In genomic region chr2:165597536-165597935, GRCm38 (mm10) we compare ENCODE assay signal across 15 mouse cellular contexts. TPM values are rescaled to one million over a fixed set of nuclear protein-coding genes. Genes with fewer than 3 reads are reported as not detected.
DNase-seq lines count a peak whose midpoint lies in the region; ATAC-seq and TF ChIP-seq lines count a peak whose summit lies in the region.
"Had no signal": no experiment of that assay in that cellular context is flagged by ENCODE, and none has a peak within 500 bp of the region (broad histone marks: within the 10 kb centered on the region; RNA-seq: fewer than 3 reads in every experiment).

No protein-coding gene starts in this region.

- H3K4me3 ChIP-seq in lung, adult 2 months (replicated peaks; ENCODE audit: extremely low read depth, low read depth, low read length): no peak overlapping the region
- H3K4me3 ChIP-seq in embryonic facial prominence, embryonic 12.5 days: 0 out of 2 replicates have a peak overlapping the region, but pooled peaks have one; percentile 3
- no peak overlapping the region for H3K4me3 ChIP-seq in limb, embryonic 10.5 days
- no peak overlapping the region for H3K4me3 ChIP-seq in neural tube, embryonic 14.5 days (ENCODE audit: low read depth, low read length)
- H3K4me3 ChIP-seq: forebrain, embryonic 13.5 days had no signal

- H3K9ac ChIP-seq in embryonic facial prominence, embryonic 12.5 days: no peak overlapping the region
- H3K9ac ChIP-seq in neural tube, embryonic 14.5 days (replicated peaks; ENCODE audit: low read depth, low read length): no peak overlapping the region
- H3K9ac ChIP-seq: forebrain, embryonic 13.5 days; lung, embryonic 14.5 days had no signal

- peak overlapping the region; percentile 43 for H3K27ac ChIP-seq in embryonic facial prominence, embryonic 12.5 days
- H3K27ac ChIP-seq in limb, embryonic 10.5 days: peak overlapping the region; percentile 12; the same call in 1 of the 2 replicates
- H3K27ac ChIP-seq in neural tube, embryonic 14.5 days (ENCODE audit: low read depth, low read length): no peak overlapping the region
- H3K27ac ChIP-seq: forebrain, embryonic 13.5 days had no signal

- no peaks in the 10 kb centered on the region for H3K9me3 ChIP-seq in embryonic facial prominence, embryonic 12.5 days
- H3K9me3 ChIP-seq in limb, embryonic 10.5 days (replicated peaks): 0 out of 2 replicates have a peak, but pooled peaks cover 2% of the 10 kb centered on the region
- H3K9me3 ChIP-seq in neural tube, embryonic 14.5 days (ENCODE audit: control insufficient read depth, low read length): no peaks in the 10 kb centered on the region
- H3K9me3 ChIP-seq: forebrain, embryonic 13.5 days had no signal

- H3K36me3 ChIP-seq in embryonic facial prominence, embryonic 12.5 days: no peaks in the 10 kb centered on the region
- no peaks in the 10 kb centered on the region for H3K36me3 ChIP-seq in limb, embryonic 10.5 days
- no peaks in the 10 kb centered on the region for H3K36me3 ChIP-seq in neural tube, embryonic 14.5 days (ENCODE audit: control insufficient read depth, insufficient read depth, low read length)

- WGBS in lung, adult 2 months: 78% methylated on average over 6 of the region's 6 CpGs
- WGBS in embryonic facial prominence, embryonic 12.5 days: 43% methylated on average over 6 of the region's 6 CpGs
- WGBS in limb, embryonic 10.5 days: 19% methylated on average over 6 of the region's 6 CpGs
- 15% methylated on average over 6 of the region's 6 CpGs for WGBS in neural tube, embryonic 14.5 days

- TF ChIP-seq CTCF in lung, adult 2 months (IDR thresholded peaks at IDR 0.05; ENCODE audit: insufficient read depth, low read length): no peak

- TF ChIP-seq POLR2A in lung, adult 2 months (IDR thresholded peaks at IDR 0.05; ENCODE audit: borderline replicate concordance, extremely low read depth, low read depth, low read length): no peak

- peaks cover 2% of the 10 kb centered on the region; the same call in 1 of the 2 replicates for H3K4me1 ChIP-seq in lung, adult 2 months (ENCODE audit: control insufficient read depth, insufficient read depth, low read length)
- H3K4me1 ChIP-seq in embryonic facial prominence, embryonic 12.5 days: peaks cover 48% of the 10 kb centered on the region
- H3K4me1 ChIP-seq in limb, embryonic 10.5 days: peaks cover 70% of the 10 kb centered on the region
- H3K4me1 ChIP-seq in neural tube, embryonic 14.5 days (ENCODE audit: control insufficient read depth, insufficient read depth, low read length): peaks cover 7% of the 10 kb centered on the region

- H3K4me2 ChIP-seq in embryonic facial prominence, embryonic 12.5 days (replicated peaks): peak overlapping the region; percentile 95
- no peak overlapping the region; the same call in 1 of the 2 replicates for H3K4me2 ChIP-seq in neural tube, embryonic 14.5 days (ENCODE audit: low read depth, low read length)
- H3K4me2 ChIP-seq: forebrain, embryonic 13.5 days; heart, embryonic 11.5 days; lung, embryonic 14.5 days had no signal

- ATAC-seq in embryonic facial prominence, embryonic 12.5 days (ENCODE audit: insufficient number of reproducible peaks, insufficient read depth, low FRiP score, low TSS enrichment): no peak
- peak; percentile 44; the same call in 1 of the 2 replicates for ATAC-seq in neural tube, embryonic 14.5 days (ENCODE audit: low read depth)
- no peak for ATAC-seq in inflammation-experienced regulatory T-cells, adult 6 months
- ATAC-seq: forebrain, embryonic 13.5 days had no signal

- DNase-seq in lung, adult 2 months: peak; percentile 26
- DNase-seq in lung, postnatal 14 days: no peak
- DNase-seq in limb, embryonic 10.5 days (ENCODE audit: low spot score): peak; percentile 43
- DNase-seq in layer of hippocampus, adult 8-10 months (ENCODE audit: low spot score in 2 of 2): no peak
- DNase-seq in cerebellum, postnatal 36 days: no peak
- DNase-seq: adrenal gland, postnatal 36 days; cerebellum, adult 11 months; layer of hippocampus, adult 9-11 months; thymus, postnatal 14 days had no signal

- H3K27me3 ChIP-seq in embryonic facial prominence, embryonic 12.5 days: peaks cover 18% of the 10 kb centered on the region
- peaks cover 86% of the 10 kb centered on the region for H3K27me3 ChIP-seq in limb, embryonic 10.5 days (ENCODE audit: low read depth, poor library complexity, severe bottlenecking)
- H3K27me3 ChIP-seq in neural tube, embryonic 14.5 days (ENCODE audit: control insufficient read depth, insufficient read depth, low read length): no peaks in the 10 kb centered on the region

RNA-seq across cellular contexts. Expression of gene Eya2, which starts 2.7 kb away (rescaled TPM):
- polyA plus RNA-seq in lung, adult 2 months (2012; rRNA removed): 67.0 and 89.3 TPM in 2 replicates
- 22.5 and 23.5 TPM in 2 replicates for polyA plus RNA-seq in embryonic facial prominence, embryonic 12.5 days (2016; fragmentation: Nextera tagmentation; extraction: Ambion mirVana)
- polyA plus RNA-seq in limb, embryonic 10.5 days (2016; fragmentation: Nextera tagmentation; extraction: Ambion mirVana): 6.9 and 7.7 TPM in 2 replicates
- 4.7 and 6.9 TPM in 2 replicates for polyA plus RNA-seq in neural tube, embryonic 14.5 days (2014; fragmentation: Nextera tagmentation; extraction: Ambion mirVana)
- 1 to 10 TPM; 2.6 to 4.5 (median 3.0) TPM for total RNA-seq in layer of hippocampus, adult 8-10 months (2022)
- polyA plus RNA-seq in inflammation-experienced regulatory T-cells, adult 6 months (2017; shearing (Covaris generic)): 10 to 100 TPM in 2 of 3 experiments, 1 to 10 TPM in 1; 4.5 to 17.0 (median 13.2) TPM

Comparison
In these comparisons a context has a peak if more than half of its experiments do, and no peak if none do; other contexts are left out.
1. DNase-seq: peak in lung, adult 2 months (single experiment) and limb, embryonic 10.5 days (single experiment); none in lung, postnatal 14 days (single experiment), layer of hippocampus, adult 8-10 months (0 of 2) and cerebellum, postnatal 36 days (0 of 2).